ENCODE assay signal across 9 mouse cellular contexts in genomic region chr12:79715506-79716345, GRCm38 (mm10).
DNase-seq lines count a peak whose midpoint lies in the region; ATAC-seq lines count a peak whose summit lies in the region.
"Had no signal": no experiment of that assay in that cellular context is flagged by ENCODE, and none has a peak within 500 bp of the region (broad histone marks: within the 10 kb centered on the region; RNA-seq: fewer than 3 reads in every experiment).

No protein-coding gene starts in this region.

- DNase-seq in kidney, adult 18-20 months = peak; percentile 6
- no peak for DNase-seq in kidney, postnatal 25 days
- DNase-seq in limb, embryonic 11.5 days (ENCODE audit: low spot score) = peak; percentile 76
- peak; percentile 46 for DNase-seq in neural tube, embryonic 11.5 days (ENCODE audit: low spot score)
- no peak for DNase-seq in gastrocnemius, postnatal 10 days
- DNase-seq in heart, adult 18-20 months = no peak
- no peak for DNase-seq in gastrocnemius, adult 8-10 months (ENCODE audit: low spot score in 2 of 2)

- peak overlapping the region; percentile 22 for H3K4me2 ChIP-seq in embryonic facial prominence, embryonic 13.5 days
- H3K4me2 ChIP-seq in limb, embryonic 11.5 days (ENCODE audit: low read depth, severe bottlenecking) = peak overlapping the region; percentile 5; the same call in 1 of the 2 replicates
- 0 out of 2 replicates have a peak overlapping the region, but pooled peaks have one; percentile 3 for H3K4me2 ChIP-seq in neural tube, embryonic 11.5 days (ENCODE audit: low read depth)
- H3K4me2 ChIP-seq: liver, embryonic 15.5 days had no signal

- 31% methylated on average over 12 of the region's 12 CpGs for WGBS in embryonic facial prominence, embryonic 13.5 days
- WGBS in limb, embryonic 11.5 days = 30% methylated on average over 12 of the region's 12 CpGs
- WGBS in neural tube, embryonic 11.5 days = 28% methylated on average over 12 of the region's 12 CpGs

- no peak overlapping the region for H3K4me3 ChIP-seq in embryonic facial prominence, embryonic 13.5 days
- no peak overlapping the region for H3K4me3 ChIP-seq in limb, embryonic 11.5 days (ENCODE audit: low read depth, low read length)
- H3K4me3 ChIP-seq in neural tube, embryonic 11.5 days (ENCODE audit: low read depth, low read length) = no peak overlapping the region
- H3K4me3 ChIP-seq: liver, embryonic 15.5 days had no signal

- H3K9me3 ChIP-seq in embryonic facial prominence, embryonic 13.5 days = no peaks in the 10 kb centered on the region
- no peaks in the 10 kb centered on the region for H3K9me3 ChIP-seq in limb, embryonic 11.5 days (ENCODE audit: control insufficient read depth, low read length)
- H3K9me3 ChIP-seq in neural tube, embryonic 11.5 days (ENCODE audit: control insufficient read depth, low read length) = no peaks in the 10 kb centered on the region
- H3K9me3 ChIP-seq: liver, embryonic 15.5 days had no signal

- no peaks in the 10 kb centered on the region for H3K27me3 ChIP-seq in embryonic facial prominence, embryonic 13.5 days
- no peaks in the 10 kb centered on the region for H3K27me3 ChIP-seq in limb, embryonic 11.5 days (ENCODE audit: control insufficient read depth, insufficient read depth, low read length)
- H3K27me3 ChIP-seq in neural tube, embryonic 11.5 days (ENCODE audit: control insufficient read depth, insufficient read depth, low read length) = no peaks in the 10 kb centered on the region
- H3K27me3 ChIP-seq: liver, embryonic 15.5 days had no signal

- H3K9ac ChIP-seq in embryonic facial prominence, embryonic 13.5 days = peak overlapping the region; percentile 55
- H3K9ac ChIP-seq in limb, embryonic 11.5 days (ENCODE audit: low read length) = no peak overlapping the region
- peak overlapping the region; percentile 23; the same call in 1 of the 2 replicates for H3K9ac ChIP-seq in neural tube, embryonic 11.5 days (ENCODE audit: low read length)
- H3K9ac ChIP-seq: liver, embryonic 15.5 days had no signal

- H3K27ac ChIP-seq in embryonic facial prominence, embryonic 13.5 days = peak overlapping the region; percentile 88
- H3K27ac ChIP-seq in limb, embryonic 11.5 days (replicated peaks; ENCODE audit: low read depth, low read length) = peak overlapping the region; percentile 81
- H3K27ac ChIP-seq in neural tube, embryonic 11.5 days (ENCODE audit: low read depth, low read length) = peak overlapping the region; percentile 85
- H3K27ac ChIP-seq: liver, embryonic 15.5 days had no signal

- ATAC-seq in embryonic facial prominence, embryonic 13.5 days (ENCODE audit: insufficient number of reproducible peaks, insufficient read depth, low FRiP score, low TSS enrichment, low read depth) = peak; percentile 69; the same call in 1 of the 2 replicates
- peak; percentile 72; the same call in 1 of the 2 replicates for ATAC-seq in limb, embryonic 11.5 days (ENCODE audit: insufficient number of reproducible peaks, low FRiP score, low TSS enrichment, low read depth)
- no peak for ATAC-seq in neural tube, embryonic 11.5 days (ENCODE audit: insufficient read depth, low FRiP score, low TSS enrichment)

- H3K36me3 ChIP-seq in embryonic facial prominence, embryonic 13.5 days = no peaks in the 10 kb centered on the region
- H3K36me3 ChIP-seq in limb, embryonic 11.5 days (ENCODE audit: control insufficient read depth, insufficient read depth, low read length) = no peaks in the 10 kb centered on the region
- H3K36me3 ChIP-seq in neural tube, embryonic 11.5 days (ENCODE audit: control insufficient read depth, insufficient read depth, low read length) = no peaks in the 10 kb centered on the region
- H3K36me3 ChIP-seq: liver, embryonic 15.5 days had no signal

- H3K4me1 ChIP-seq in embryonic facial prominence, embryonic 13.5 days = peaks cover 29% of the 10 kb centered on the region
- peaks cover 38% of the 10 kb centered on the region for H3K4me1 ChIP-seq in limb, embryonic 11.5 days (ENCODE audit: control insufficient read depth, insufficient read depth, low read length)
- H3K4me1 ChIP-seq in neural tube, embryonic 11.5 days (ENCODE audit: control insufficient read depth, insufficient read depth, low read length) = peaks cover 42% of the 10 kb centered on the region

Comparison
In these comparisons a context has a peak if more than half of its experiments do, and no peak if none do; other contexts are left out.
1. DNase-seq: peak in kidney, adult 18-20 months (single experiment), limb, embryonic 11.5 days (single experiment) and neural tube, embryonic 11.5 days (single experiment); none in kidney, postnatal 25 days (0 of 2), gastrocnemius, postnatal 10 days (single experiment), heart, adult 18-20 months (0 of 2) and gastrocnemius, adult 8-10 months (0 of 2).
2. Peak in every context shown above with its lines, with median percentiles within 50 percentile points of each other: H3K27ac ChIP-seq and H3K4me2 ChIP-seq.